10 mouse cellular contexts compared by ENCODE assay signal in genomic region chr11:79527015-79527738, GRCm38 (mm10). TPM values are rescaled to one million over a fixed set of nuclear protein-coding genes. Genes with fewer than 3 reads are reported as not detected.
DNase-seq lines count a peak whose midpoint lies in the region; ATAC-seq lines count a peak whose summit lies in the region.
"Had no signal": no experiment of that assay in that cellular context is flagged by ENCODE, and none has a peak within 500 bp of the region (broad histone marks: within the 10 kb centered on the region; RNA-seq: fewer than 3 reads in every experiment).

No protein-coding gene starts in this region.

- H3K4me2 ChIP-seq in embryonic facial prominence, embryonic 14.5 days (ENCODE audit: low read depth, low read length) = no peak overlapping the region
- H3K4me2 ChIP-seq in stomach, embryonic 16.5 days (ENCODE audit: low read depth, low read length) = no peak overlapping the region
- H3K4me2 ChIP-seq: embryonic facial prominence, embryonic 12.5 days; limb, embryonic 12.5 days had no signal

- ATAC-seq in embryonic facial prominence, embryonic 14.5 days (ENCODE audit: low read depth) = no peak
- ATAC-seq in stomach, embryonic 16.5 days (ENCODE audit: insufficient read depth, low FRiP score) = no peak
- ATAC-seq in erythroblast, adult 5-6 weeks (replicated peaks; ENCODE audit: low FRiP score, poor library complexity, severe bottlenecking) = no peak

- DNase-seq in embryonic facial prominence, embryonic 14.5 days (ENCODE audit: low spot score) = peak; percentile 7
- no peak for DNase-seq in embryonic facial prominence, embryonic 10.5 days (ENCODE audit: low spot score)
- peak; percentile 35 for DNase-seq in thymus, postnatal 25 days
- DNase-seq in thymus, postnatal 10 days (ENCODE audit: low spot score in 2 of 2) = no peak
- peak; percentile 54 to 60 for DNase-seq in kidney, postnatal 25 days
- no peak for DNase-seq in cerebellum, adult 8-10 months

- no peaks in the 10 kb centered on the region for H3K27me3 ChIP-seq in embryonic facial prominence, embryonic 14.5 days (replicated peaks; ENCODE audit: control insufficient read depth, insufficient read depth, low read length)
- no peaks in the 10 kb centered on the region for H3K27me3 ChIP-seq in embryonic facial prominence, embryonic 10.5 days (replicated peaks; ENCODE audit: low read depth, poor library complexity, severe bottlenecking)
- H3K27me3 ChIP-seq in stomach, embryonic 16.5 days (ENCODE audit: control insufficient read depth, insufficient read depth, low read length) = no peaks in the 10 kb centered on the region
- H3K27me3 ChIP-seq: embryonic facial prominence, embryonic 12.5 days; limb, embryonic 12.5 days had no signal

- 77% methylated on average over 15 of the region's 15 CpGs for WGBS in embryonic facial prominence, embryonic 14.5 days
- WGBS in embryonic facial prominence, embryonic 10.5 days = 85% methylated on average over 15 of the region's 15 CpGs
- WGBS in stomach, embryonic 16.5 days = 70% methylated on average over 15 of the region's 15 CpGs

- no peaks in the 10 kb centered on the region for H3K4me1 ChIP-seq in embryonic facial prominence, embryonic 14.5 days (ENCODE audit: control insufficient read depth, insufficient read depth, low read length)
- H3K4me1 ChIP-seq in embryonic facial prominence, embryonic 10.5 days = peaks cover 4% of the 10 kb centered on the region; the same call in 1 of the 2 replicates
- H3K4me1 ChIP-seq in stomach, embryonic 16.5 days (ENCODE audit: control insufficient read depth, insufficient read depth, low read length) = no peaks in the 10 kb centered on the region
- H3K4me1 ChIP-seq: limb, embryonic 12.5 days had no signal

- H3K4me3 ChIP-seq in embryonic facial prominence, embryonic 14.5 days (ENCODE audit: low read depth, low read length) = no peak overlapping the region
- no peak overlapping the region for H3K4me3 ChIP-seq in embryonic facial prominence, embryonic 10.5 days
- no peak overlapping the region for H3K4me3 ChIP-seq in stomach, embryonic 16.5 days (replicated peaks; ENCODE audit: low read length)
- H3K4me3 ChIP-seq: embryonic facial prominence, embryonic 12.5 days; limb, embryonic 12.5 days had no signal

- no peak overlapping the region for H3K27ac ChIP-seq in embryonic facial prominence, embryonic 14.5 days (replicated peaks; ENCODE audit: low read depth, low read length)
- H3K27ac ChIP-seq in embryonic facial prominence, embryonic 10.5 days (replicated peaks) = no peak overlapping the region
- H3K27ac ChIP-seq in stomach, embryonic 16.5 days (ENCODE audit: low read length) = peak overlapping the region; percentile 46; the same call in 1 of the 2 replicates
- H3K27ac ChIP-seq: embryonic facial prominence, embryonic 12.5 days; limb, embryonic 12.5 days had no signal

- H3K9me3 ChIP-seq in embryonic facial prominence, embryonic 14.5 days (ENCODE audit: control insufficient read depth, low read length) = no peaks in the 10 kb centered on the region
- H3K9me3 ChIP-seq in embryonic facial prominence, embryonic 10.5 days = no peaks in the 10 kb centered on the region
- no peaks in the 10 kb centered on the region for H3K9me3 ChIP-seq in stomach, embryonic 16.5 days (replicated peaks; ENCODE audit: control insufficient read depth, low read length)
- H3K9me3 ChIP-seq: embryonic facial prominence, embryonic 12.5 days; limb, embryonic 12.5 days had no signal

- peaks cover 31% of the 10 kb centered on the region; the same call in 1 of the 2 replicates for H3K36me3 ChIP-seq in embryonic facial prominence, embryonic 14.5 days (ENCODE audit: control insufficient read depth, insufficient read depth, low read length)
- peaks cover 47% of the 10 kb centered on the region for H3K36me3 ChIP-seq in embryonic facial prominence, embryonic 10.5 days (replicated peaks)
- H3K36me3 ChIP-seq in stomach, embryonic 16.5 days (ENCODE audit: control insufficient read depth, insufficient read depth, low read length) = no peaks in the 10 kb centered on the region

- no peak overlapping the region for H3K9ac ChIP-seq in embryonic facial prominence, embryonic 14.5 days (ENCODE audit: low read depth, low read length)
- no peak overlapping the region for H3K9ac ChIP-seq in stomach, embryonic 16.5 days (ENCODE audit: low read length)
- H3K9ac ChIP-seq: embryonic facial prominence, embryonic 12.5 days; limb, embryonic 12.5 days had no signal

RNA-seq across cellular contexts. Expression of gene Evi2, which starts 3.2 kb away (rescaled TPM):
- polyA plus RNA-seq in embryonic facial prominence, embryonic 14.5 days (2014; fragmentation: Nextera tagmentation; extraction: Ambion mirVana) = 0.52 and 0.58 TPM in 2 replicates
- polyA plus RNA-seq in embryonic facial prominence, embryonic 10.5 days (2016; fragmentation: Nextera tagmentation; extraction: Ambion mirVana) = 1.1 and 1.5 TPM in 2 replicates
- polyA plus RNA-seq in stomach, embryonic 16.5 days (2015; fragmentation: Nextera tagmentation; extraction: Ambion mirVana) = 0.60 and 0.89 TPM in 2 replicates
- total RNA-seq in erythroblast, adult 5-6 weeks (2015; ENCODE audit: low replicate concordance) = 27.2 and 37.9 TPM in 2 replicates
- total RNA-seq in erythroblast, adult 5-6 weeks (2017; ENCODE audit: low replicate concordance) = 2.9 and 4.3 TPM in 2 replicates

RNA-seq across cellular contexts. Expression of gene Evi2a, which starts 3.2 kb away (rescaled TPM):
- 5.1 and 6.0 TPM in 2 replicates for polyA plus RNA-seq in embryonic facial prominence, embryonic 14.5 days (2014; fragmentation: Nextera tagmentation; extraction: Ambion mirVana)
- 1.6 and 3.0 TPM in 2 replicates for polyA plus RNA-seq in embryonic facial prominence, embryonic 10.5 days (2016; fragmentation: Nextera tagmentation; extraction: Ambion mirVana)
- polyA plus RNA-seq in stomach, embryonic 16.5 days (2015; fragmentation: Nextera tagmentation; extraction: Ambion mirVana) = 4.2 and 5.0 TPM in 2 replicates
- total RNA-seq in erythroblast, adult 5-6 weeks (2015; ENCODE audit: low replicate concordance) = 25.9 and 29.2 TPM in 2 replicates
- 17.4 and 19.7 TPM in 2 replicates for total RNA-seq in erythroblast, adult 5-6 weeks (2017; ENCODE audit: low replicate concordance)

RNA-seq across cellular contexts. Expression of gene Evi2b, which starts 3.6 kb away (rescaled TPM):
- 2.8 and 3.2 TPM in 2 replicates for polyA plus RNA-seq in embryonic facial prominence, embryonic 14.5 days (2014; fragmentation: Nextera tagmentation; extraction: Ambion mirVana)
- polyA plus RNA-seq in embryonic facial prominence, embryonic 10.5 days (2016; fragmentation: Nextera tagmentation; extraction: Ambion mirVana) = 0.23 TPM in 1 of 2 replicates, not detected in the other
- polyA plus RNA-seq in stomach, embryonic 16.5 days (2015; fragmentation: Nextera tagmentation; extraction: Ambion mirVana) = 1.7 and 1.8 TPM in 2 replicates
- 87.4 and 139 TPM in 2 replicates for total RNA-seq in erythroblast, adult 5-6 weeks (2015; ENCODE audit: low replicate concordance)
- total RNA-seq in erythroblast, adult 5-6 weeks (2017; ENCODE audit: low replicate concordance) = 22.6 and 43.6 TPM in 2 replicates
- polyA plus RNA-seq: embryonic facial prominence, embryonic 12.5 days had no signal

RNA-seq across cellular contexts. Expression of gene Omg, which starts 23.3 kb away (rescaled TPM):
- 0.32 and 0.56 TPM in 2 replicates for polyA plus RNA-seq in embryonic facial prominence, embryonic 14.5 days (2014; fragmentation: Nextera tagmentation; extraction: Ambion mirVana)
- polyA plus RNA-seq in embryonic facial prominence, embryonic 10.5 days (2016; fragmentation: Nextera tagmentation; extraction: Ambion mirVana) = 0.12 and 0.24 TPM in 2 replicates
- 0.12 and 0.28 TPM in 2 replicates for polyA plus RNA-seq in stomach, embryonic 16.5 days (2015; fragmentation: Nextera tagmentation; extraction: Ambion mirVana)
- total RNA-seq in erythroblast, adult 5-6 weeks (2015; ENCODE audit: low replicate concordance) = not detected in 2 replicates
- total RNA-seq in erythroblast, adult 5-6 weeks (2017; ENCODE audit: low replicate concordance) = not detected in 2 replicates

Comparison
In these comparisons a context has a peak if more than half of its experiments do, and no peak if none do; other contexts are left out.
1. DNase-seq: peak in embryonic facial prominence, embryonic 14.5 days (single experiment), thymus, postnatal 25 days (single experiment) and kidney, postnatal 25 days (2 of 2); none in embryonic facial prominence, embryonic 10.5 days (single experiment), thymus, postnatal 10 days (0 of 2) and cerebellum, adult 8-10 months (single experiment).